Mouse (Mus musculus): ENCODE measurements at regions not wholly inside any gene's neighbourhood (a gene's known extent, or its start where the extent isn't known, plus 50 kb on each side); places are given as distances from the start of the nearest gene placed in this dataset.

DNA sequence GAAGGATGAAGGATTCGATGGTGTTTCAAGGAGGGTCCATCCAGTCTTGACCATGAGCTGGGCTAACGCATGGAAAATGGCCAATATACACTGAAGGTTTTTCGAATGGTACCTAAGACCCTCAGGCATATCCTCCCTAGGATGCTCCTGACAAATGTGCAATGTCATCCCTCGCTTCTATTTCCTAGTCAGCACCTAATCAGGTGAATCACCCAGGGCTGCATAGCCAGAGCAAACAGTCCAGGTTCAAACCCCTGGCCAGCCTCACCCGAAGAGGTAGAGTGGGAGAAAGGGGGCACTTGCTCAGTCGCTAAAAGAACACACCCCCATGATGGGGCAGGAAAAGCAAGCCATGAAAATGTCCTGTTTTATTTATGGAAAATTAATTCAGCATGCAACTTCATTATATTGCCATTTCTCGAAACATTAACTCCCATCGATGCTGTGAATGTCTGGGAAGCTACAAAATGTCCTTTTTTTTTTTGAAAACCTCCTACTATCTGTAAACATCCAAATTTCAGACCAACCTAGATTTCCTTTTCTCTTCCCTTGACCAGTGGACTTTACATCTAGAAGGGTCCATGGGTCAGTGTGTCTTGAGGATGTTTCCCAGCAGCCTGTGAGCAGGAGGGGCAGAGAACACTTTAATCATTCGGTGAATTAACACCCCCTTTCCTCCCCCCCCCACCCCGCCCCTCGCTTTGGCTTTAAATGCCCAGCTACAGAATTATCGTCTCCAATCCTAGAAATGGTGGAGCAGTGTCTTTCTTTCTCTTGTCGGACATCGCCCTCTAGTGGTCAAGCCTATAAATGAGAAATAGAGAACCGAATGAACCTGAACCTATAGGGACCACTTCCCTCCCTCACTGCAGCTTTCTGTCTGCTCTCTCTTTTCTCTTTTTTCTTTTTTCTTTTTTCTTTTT is 68.8 kb upstream of the Il12b start:
- in situ Hi-C loops (cut with MboI, MseI) = no loop called here

DNA sequence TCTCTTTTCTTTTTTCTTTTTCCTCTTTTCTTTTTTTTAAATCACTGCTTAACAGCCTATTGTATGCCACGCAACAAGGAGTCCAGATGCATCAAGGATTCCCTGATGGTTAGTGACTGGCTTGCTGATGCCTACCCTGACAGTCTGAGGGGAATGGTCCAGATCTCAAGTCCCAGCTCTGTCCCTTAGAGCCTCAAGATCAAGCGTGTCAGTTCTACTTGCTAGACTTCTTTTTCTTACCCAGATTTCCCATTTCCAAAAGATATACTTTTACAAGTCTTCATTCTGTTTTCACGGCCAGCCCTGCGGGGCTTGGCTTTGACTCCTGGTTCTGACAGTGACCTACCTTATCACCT is 68.1 kb upstream of the Il12b start:
- in situ Hi-C loops (cut with MboI, MseI) = no loop called here

GRCm38 (mm10) chr11:44340531-44340930 is 59.3 kb upstream of the Il12b start:
- in situ Hi-C loops (cut with MboI, MseI) = no loop called here

- in situ Hi-C loops (cut with MboI, MseI) = no loop called here
Observed at GRCm38 (mm10) chr11:44348308-44348707, 51.6 kb upstream of the Il12b start.

GRCm38 (mm10) chr11:44349546-44349945 is 50.3 kb upstream of the Il12b start:
- in situ Hi-C loops (cut with MboI, MseI) = no loop called here
